Mouse (Mus musculus): ENCODE measurements around the gene Nfxl1.

The Nfxl1 gene

GRCm38 (mm10) chr5:72501763-72502162 is 57.7 kb downstream of the Nfxl1 start:
- DNase-seq (ENCODE audit: low read depth, low spot score): no peak

GRCm38 (mm10) chr5:72498271-72498670 is 61.2 kb downstream of the Nfxl1 start:
- DNase-seq (ENCODE audit: low read depth, low spot score): no peak

GRCm38 (mm10) chr5:72496756-72497155 is 62.7 kb downstream of the Nfxl1 start:
- DNase-seq (ENCODE audit: low read depth, low spot score): no peak

GRCm38 (mm10) chr5:72493906-72494305 is 65.6 kb downstream of the Nfxl1 start:
- DNase-seq (ENCODE audit: low read depth, low spot score): no peak

- DNase-seq (ENCODE audit: low read depth, low spot score): no peak
These were observed 68.3 kb downstream of the Nfxl1 start for GRCm38 (mm10) chr5:72491232-72491631.

GRCm38 (mm10) chr5:72480456-72480855 is 79.0 kb downstream of the Nfxl1 start:
- no peak for DNase-seq (ENCODE audit: low read depth, low spot score)

- DNase-seq (ENCODE audit: low read depth, low spot score): no peak
These were observed 87.0 kb downstream of the Nfxl1 start for GRCm38 (mm10) chr5:72472317-72473009.

- DNase-seq (ENCODE audit: low read depth, low spot score): peak; percentile 12
These were observed 87.7 kb downstream of the Nfxl1 start for GRCm38 (mm10) chr5:72471746-72472145.

GRCm38 (mm10) chr5:72464932-72465331 is 94.6 kb downstream of the Nfxl1 start:
- no peak for DNase-seq (ENCODE audit: low read depth, low spot score)
